Mouse (Mus musculus) mature B cell (primary cell): Measurements from ENCODE around the gene Otop2.

Experiments used
- in situ Hi-C: fragments of 300-500 bp; cut with MboI; formaldehyde crosslinking; loops from 2 replicates; pipeline ENCODE4 v1.14.3; 2019

Gene Otop2

DNA sequence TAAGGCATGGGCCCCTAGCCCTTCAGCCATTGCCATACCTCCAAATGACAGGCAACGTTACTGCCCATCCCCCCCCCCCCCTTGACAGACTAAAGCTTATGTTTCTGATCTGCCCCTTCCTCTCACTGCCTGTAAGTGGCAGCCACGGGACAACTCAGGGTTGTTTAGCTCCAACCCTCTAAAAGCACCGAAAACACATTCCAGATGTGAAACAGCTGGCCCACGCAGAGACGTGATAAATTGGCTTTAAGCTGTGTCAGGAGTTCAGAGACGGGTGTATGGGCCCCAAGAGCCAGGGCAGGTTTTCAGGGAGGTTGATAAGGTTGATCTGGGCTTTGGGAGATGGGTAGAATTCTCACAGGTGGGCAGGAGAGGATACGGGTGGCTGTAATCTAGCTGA lies 38.6 kb downstream of the Otop2 start:
- in situ Hi-C loops: no loop called here

DNA sequence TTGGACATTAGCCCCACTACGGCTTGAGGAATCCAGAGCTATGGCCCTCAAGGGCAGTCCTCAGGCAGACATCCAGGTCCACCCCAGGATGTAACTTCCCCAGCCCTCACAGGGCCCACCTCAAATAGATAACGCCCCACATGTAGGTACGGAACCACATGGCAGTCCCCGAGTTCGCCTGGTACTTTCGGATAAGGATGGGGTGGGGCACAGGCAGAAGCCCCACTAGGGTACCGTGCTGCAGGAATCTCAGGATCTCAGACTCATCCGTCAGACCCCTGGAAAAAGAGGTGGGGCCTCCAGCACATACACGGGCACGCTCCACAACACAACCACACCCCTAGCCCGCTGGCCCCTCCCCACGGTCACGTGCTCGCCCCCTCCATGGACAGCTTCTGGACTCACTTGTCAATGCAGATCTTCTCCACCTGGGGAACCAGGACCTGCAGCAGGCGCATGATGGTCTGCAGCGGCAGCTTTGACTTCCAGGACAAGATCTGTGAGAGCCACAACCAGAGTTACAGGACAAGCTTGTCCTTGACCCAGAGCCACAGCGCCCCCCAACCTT lies 41.8 kb downstream of the Otop2 start:
- in situ Hi-C loops: no loop called here

DNA sequence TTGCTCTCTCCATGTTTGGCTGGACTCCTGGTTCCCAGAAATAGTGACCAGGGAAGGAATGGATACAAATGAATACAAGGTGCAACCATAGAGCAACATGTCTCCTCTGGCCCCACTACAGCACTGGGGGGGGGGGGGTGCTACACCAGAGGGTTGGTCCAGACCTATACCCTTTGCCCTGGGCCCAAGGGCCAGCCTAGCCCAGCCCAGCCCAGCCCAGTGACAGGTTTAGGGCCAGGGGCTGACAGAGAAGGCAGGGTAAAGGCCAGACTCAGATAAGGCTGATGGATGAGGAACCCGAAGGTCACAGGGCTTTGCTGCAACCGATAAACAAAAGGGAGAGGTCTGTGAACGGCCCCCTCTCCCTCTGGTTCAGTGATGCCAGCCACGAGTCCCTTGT lies 43.0 kb downstream of the Otop2 start:
- in situ Hi-C loops: no loop called here

DNA sequence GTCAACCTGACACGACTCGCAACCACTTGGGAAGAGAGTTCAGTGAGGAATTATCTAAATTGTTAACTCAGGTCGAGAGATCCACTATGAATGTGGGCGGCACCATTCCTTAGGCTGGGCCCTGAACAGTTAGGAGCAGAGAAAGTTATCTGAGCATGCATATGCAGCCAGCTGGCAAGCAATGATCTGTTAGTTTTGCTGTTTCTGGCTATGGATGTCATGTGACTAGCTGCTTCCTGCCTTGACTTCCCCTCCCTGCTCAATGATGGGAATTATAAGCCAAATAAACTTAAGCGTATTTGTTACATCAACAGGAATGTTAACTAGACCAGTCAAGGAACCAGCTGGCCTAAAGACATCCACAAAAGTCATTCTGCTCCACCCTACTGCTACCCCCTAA lies 46.4 kb downstream of the Otop2 start:
- in situ Hi-C loops: no loop called here

DNA sequence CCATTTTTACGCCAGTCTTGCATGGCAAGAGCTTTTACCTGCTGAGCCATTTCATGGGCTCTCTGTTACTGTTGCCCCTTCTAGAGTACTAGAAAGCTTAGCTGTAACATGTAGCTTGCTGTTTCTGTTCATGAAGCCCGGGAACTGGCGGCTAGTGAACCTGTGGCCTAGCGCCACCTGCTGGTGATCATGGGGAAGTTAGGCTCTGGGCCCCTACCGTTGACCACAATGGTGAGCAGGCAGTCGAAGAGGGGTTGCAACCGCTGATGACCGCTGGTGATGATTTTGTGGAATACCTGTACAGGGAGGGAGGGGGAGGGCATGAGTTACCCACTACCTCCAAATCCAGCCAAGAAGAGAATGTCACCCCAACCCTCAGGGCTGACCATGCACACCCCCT lies 47.2 kb downstream of the Otop2 start:
- in situ Hi-C loops: no loop called here

DNA sequence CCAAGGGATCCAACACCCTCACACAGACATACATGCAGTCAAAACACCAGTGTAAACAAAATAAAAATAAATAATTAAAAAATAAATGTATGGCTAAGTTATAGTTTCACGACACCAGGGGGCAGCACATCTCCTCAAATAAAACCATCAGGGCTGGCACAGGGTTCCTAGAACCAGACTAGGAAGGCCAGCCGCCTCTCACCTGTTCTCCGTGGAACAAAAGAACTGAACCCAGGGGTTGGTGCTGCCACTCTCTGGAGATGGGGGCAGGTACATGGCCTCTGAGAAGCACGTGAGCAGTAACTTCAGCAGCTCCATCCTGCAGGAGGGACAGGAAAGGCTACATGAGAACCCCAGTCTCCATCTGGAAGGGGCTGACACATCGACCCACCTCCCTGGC lies 51.5 kb downstream of the Otop2 start:
- in situ Hi-C loops: no loop called here

DNA sequence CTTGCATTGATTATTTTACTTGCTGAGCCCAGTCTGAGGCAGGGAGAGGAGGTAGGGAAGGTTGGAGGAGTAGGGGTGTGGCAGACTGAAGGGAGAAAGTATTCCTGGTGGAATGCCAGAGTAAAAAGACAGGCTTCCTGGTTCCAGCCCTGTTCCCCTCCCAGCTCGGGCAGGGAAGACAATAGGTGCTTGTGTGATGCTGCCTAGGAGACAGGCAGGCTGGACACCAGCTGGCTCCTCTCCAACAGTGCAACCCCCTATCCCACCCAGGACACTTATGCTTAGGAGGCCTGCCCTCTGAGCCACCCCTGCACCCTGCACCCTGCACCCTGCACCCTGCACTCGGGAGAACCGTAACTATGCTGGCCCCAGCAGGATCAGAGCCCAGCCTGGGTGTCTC lies 52.3 kb downstream of the Otop2 start:
- in situ Hi-C loops: no loop called here

DNA sequence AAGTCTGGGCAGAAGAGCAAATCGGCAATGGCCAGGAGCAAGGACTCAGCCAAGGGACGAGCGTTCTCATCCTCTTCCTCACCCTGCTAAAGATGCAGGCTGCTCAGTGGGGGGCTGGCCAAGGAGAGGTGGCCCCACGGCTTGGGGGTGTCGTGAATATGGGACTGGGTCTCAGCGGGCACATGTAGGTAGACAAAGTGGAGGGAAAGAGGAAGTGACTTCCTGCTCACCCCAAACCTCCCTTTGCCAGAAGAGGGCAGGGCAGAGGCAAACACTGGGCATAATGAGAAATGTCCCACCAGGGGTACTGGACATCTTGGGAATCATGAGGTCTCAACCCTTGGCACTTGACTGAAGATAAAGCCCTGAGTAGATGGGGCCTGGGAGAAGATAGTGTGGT lies 52.8 kb downstream of the Otop2 start:
- in situ Hi-C loops: no loop called here

DNA sequence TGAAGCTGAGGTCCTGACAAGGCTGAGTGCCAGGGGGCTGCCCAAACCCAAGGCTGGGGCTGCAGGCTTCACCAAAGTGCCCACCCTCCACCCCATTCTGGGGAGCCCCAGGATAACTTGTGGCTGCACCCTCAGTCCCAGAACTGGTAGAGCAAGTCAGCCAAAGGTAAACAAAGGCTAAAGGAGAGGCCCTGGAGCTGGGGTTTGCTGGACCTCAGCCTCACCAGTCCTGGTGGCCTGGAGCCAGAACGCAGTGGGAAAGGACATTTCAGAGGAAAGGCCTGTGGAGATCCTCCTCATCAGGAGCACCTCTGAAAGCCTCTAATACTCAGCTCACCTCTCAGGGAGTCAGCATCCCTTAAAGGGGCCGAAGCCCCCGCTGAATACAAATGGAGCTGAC lies 57.2 kb downstream of the Otop2 start:
- in situ Hi-C loops: no loop called here

DNA sequence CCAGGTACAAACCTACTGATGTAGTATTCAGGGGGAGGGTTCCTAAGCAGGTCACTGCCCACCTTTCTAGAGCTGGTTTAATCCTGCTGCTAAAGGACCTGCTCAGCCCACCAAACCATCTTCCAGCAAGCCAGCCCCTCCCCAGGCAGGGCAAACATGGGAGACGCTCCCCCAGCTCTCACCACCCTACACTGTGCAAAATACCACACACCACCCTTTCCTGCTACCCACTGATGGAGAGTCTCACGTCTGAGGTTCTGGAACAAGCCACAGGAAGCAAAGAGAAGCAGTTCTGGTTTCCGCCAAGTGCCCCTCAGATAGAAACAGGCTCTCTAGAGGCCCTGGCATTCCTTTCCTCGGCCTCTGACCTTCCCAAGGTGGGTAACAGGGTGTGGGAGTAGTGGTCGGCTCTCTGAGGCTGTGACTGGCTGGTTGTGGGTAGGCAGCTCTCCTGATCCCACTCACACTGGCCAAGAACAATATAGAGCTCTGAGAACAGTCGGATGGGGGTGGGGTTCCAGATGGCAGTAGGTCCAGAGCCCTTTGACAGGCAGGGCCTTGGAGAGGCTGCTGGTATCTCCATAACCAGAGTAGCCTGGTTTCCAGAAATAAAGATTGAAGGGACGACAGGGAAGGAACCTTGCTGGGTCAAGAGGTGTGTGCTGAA lies 59.2 kb downstream of the Otop2 start:
- in situ Hi-C loops: no loop called here

DNA sequence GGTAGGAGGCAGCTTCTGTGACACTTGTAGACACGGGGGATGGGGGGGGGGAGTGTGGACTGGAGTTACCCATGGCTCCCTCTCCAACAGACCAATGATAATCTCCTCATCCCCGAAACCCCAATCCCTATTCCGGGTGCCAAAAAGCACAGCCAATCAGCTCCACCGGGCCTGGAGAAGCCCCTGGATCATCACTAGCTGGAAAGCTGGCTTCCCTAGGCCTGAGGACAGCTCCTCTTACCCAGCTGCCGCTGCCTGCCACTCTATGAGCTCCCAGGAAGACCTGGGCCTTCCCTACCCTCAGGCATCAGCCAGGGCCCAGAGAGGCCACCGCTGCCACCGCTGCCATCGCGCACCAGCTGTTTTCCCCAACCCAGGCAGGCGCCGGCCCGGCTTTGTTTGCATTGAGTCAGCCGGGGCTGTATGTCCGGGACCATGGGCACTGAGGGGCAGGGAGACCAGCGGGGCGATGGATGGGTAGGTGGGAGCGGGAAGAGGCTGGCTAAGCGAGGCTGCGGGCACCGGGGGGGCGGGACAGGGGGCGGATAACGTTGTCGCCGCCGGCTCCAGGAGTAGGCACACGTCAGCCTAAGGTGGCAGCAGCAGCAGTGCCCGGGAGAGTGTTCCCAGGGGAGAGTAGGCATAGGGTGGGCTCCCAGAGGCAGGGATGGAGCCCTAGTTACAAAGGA lies 59.9 kb downstream of the Otop2 start:
- in situ Hi-C loops: no loop called here

DNA sequence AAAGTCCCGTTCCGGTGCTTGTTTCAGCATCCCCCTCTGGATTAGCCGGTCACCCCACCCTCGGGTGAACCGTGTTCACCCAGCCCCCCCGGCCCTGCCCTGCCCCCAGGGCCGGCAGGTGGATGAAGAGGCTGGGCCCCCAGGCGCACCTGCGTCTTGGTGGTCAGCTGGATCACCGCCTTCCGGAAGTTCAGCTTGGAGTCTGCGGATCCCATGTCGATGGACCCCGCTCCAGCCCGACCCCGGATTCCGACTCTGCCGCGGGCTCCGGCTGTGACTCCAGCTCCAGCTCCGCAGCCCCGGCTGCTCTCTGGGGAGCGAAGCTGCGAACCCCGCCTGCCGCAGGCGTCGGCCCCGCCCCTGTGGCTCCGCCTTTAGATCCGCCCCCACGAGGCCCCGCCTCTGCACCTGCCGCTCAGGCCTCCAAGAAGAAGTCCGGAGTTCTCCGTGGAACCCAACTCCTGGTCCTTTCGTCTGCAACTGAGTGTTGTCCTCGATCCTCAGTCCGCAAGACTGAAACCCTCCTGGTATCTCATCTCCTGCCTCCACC lies 60.5 kb downstream of the Otop2 start, which contains the start of gene Hid1:
TSS of gene Hid1 (minus strand) at position 362 of the 550 bp plus-strand sequence.
- in situ Hi-C loops: no loop called here

DNA sequence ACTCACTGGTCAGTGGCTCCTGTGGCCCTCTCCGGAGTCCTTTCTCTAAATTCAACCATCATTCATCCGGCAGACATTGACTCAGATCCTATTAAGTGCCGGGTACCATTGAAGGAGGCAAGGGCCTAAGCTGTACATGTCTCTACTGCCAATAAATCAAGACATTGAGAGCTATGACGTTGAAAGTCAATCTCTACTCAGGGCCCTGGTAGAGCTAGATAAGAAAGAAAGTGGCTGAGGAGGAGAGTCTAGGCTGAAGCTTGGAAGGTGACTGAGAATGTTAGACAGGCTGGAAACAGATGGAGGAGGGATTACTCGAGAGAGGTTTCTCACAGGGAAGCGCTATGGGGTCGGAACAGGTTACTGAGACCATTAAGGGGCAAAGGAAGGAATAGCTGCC lies 63.4 kb downstream of the Otop2 start:
- in situ Hi-C loops: no loop called here

DNA sequence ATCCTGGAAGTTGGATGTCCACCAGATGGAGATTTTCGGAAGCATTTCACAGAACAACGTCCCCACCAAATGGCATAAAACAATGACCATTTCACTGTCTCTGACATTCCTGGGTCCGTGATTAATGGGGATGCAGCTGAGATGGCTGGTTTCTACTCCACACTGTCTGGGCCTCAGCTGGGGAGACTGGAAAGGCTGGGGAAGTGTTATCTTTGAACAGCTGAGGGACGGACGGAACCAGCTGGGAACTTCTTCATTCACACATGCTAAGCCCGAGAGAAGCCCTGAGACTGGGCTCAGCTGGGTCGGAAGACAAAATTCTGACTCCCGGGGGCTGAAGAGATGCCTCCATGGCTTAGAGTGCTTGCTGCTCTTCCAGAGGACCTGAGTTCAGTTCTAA lies 64.4 kb downstream of the Otop2 start:
- in situ Hi-C loops: no loop called here

DNA sequence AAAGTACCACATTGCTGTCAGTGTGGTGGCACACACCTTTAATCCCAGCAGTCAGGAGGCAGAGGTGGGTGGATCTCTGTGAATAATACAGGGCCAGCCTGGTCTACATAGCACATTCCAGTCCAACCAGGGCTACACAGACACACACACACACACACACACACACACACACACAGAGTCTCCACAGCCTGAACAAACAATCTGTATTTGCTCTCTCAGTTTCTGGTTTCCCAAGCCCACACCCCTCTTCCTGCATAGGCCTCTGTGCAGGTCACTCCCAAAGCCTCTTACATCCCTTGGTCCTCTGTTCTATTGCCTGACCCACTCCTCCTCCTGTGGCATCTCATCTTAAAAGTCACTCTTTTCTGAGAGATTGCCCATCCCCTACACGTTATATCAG lies 65.1 kb downstream of the Otop2 start:
- in situ Hi-C loops: no loop called here

DNA sequence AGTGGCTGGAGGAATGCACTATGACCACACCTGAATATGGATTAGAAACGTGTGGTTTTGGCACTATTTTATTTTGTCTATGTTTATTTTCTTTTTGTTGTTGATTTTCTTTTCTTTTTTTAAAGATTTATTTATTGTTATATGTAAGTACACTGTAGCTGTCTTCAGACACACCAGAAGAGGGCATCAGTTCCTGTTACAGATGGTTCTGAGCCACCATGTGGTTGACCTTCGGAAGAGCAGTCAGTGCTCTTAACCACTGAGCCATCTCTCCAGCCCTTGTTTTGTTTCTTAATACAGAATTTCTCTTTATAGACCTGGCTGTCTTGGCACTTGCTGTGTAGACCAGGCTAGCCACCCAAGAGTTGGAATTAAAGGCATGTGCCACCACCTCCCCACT lies 65.8 kb downstream of the Otop2 start:
- in situ Hi-C loops: no loop called here

DNA sequence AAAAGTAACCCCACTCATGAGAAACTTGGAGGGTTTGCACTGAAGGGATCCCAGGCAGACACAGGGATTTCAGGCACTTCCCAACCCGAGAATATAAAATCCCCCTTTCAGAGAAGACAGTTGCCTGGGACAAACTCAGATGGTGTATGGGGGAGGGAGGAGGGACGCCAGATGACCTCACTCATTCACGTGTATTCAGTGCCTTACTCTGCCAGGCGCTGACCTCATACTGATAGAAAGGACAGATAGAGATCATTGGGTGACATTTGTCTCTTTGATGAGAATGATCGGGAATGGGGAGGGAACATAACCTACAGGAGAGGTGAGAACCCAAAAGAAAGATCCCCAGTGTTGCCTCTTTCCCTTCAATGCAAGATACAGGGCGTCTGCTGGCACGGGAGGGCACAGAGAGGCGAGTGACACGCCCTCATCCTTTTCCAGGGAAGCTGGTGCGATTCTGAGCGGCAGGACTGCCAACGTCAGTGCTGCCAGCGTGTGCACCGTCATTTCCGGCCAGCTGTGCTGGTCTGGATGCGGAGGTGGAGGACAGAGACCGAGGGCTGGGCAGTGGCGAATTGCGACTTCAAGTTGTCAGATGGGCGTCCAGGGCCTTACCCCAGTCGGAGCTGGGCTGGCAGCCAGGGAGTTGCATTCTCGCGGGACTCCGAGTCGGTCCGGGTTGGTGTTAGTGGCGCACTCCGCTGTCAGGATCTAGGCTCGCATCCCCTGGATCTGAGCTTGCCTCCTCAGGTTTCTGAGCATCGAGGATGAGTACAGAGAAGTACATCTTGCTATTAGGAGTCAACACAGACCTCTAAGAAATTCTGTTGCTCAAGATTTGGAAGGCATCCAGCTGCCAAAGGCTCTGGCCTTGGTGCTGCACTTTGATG lies 67.1 kb downstream of the Otop2 start:
- in situ Hi-C loops: no loop called here

DNA sequence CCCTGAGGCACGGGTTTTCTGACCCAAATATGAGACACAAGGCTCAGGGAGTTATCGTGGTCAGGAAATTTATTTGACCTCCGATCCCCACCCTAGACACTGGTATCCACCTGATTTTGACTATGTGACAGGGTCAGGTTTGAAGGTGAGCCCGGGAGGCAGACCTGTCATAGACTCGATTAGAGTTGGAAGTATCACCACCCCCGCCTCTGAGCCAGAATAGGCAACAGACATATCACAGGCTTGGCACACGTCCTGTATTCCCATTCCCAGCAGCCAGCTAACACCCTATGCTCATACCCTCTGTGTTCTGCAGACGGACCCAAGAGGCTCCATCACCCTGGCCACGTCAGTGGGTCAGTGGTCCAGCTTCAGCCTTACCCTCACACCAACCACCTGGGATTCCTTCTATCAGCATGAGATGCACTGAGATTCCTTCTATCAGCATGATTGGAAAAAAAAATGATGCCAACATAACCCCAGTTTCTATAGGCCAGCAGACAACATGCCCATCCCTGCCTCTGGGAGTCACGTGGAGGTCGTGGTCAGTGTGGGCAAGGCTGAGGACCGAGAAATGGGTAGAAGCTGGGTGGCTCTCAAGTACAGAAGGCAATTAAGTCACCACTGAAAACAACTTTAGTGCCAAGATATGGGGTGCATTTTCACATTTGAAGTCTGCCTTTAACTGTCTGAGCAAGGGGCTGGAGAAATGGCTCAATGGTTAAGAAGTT lies 67.9 kb downstream of the Otop2 start:
- in situ Hi-C loops: no loop called here

DNA sequence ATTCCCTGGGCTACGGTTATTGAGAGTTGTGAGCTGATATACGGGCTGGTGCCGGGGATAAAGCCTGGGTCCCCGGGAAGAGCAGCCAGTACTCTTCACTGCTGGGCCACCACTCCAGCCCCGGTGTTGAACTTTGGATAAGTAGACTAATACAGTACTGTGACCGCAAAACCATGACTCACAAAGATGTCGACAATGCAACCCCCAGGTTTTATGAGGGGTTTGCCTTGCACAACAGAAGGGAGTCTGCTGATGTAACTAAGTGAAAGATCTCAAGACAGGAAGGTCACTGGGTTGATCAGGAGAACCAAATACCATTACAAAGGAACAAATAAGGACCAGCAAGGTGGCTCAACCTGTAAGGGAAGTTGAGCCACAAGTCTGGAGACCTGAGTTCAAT lies 69.8 kb downstream of the Otop2 start:
- in situ Hi-C loops: no loop called here

DNA sequence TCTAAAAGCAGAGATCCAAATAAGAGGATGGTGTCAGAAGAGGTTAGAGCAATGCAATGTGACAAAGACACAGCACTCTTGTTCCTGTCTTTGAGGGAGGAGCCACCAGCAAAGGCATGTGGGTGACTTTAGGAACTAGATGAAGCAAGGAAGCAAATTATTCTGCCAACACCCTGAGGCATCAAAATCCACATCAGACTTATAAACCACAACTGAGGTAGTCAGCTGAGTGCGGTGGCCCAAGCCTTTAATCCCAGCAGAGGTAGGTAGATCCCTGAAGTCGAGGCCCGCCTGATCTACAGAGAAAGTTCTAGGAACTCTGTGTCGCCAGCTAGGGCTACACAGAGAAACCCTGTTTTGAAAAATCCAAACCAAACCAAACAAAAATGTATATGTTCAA lies 70.3 kb downstream of the Otop2 start:
- in situ Hi-C loops: no loop called here

DNA sequence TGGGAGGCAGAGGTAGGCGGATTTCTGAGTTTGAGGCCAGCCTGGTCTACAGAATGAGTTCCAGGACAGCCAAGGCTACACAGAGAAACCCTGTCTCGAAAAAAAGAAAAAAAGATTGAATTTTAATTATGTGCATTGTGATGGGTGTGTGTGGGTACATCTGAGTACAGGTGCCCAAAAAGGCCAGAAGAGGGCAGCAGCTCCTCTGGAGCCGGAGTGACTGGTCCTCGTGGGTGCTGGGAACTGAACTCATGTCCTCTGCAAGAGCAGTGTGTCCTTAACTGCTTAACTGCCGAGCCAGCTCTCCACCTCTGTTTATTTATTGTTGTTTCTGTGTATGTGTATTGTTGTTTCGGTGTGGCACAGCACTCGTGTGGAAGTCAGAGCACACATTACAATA lies 70.9 kb downstream of the Otop2 start:
- in situ Hi-C loops: no loop called here

DNA sequence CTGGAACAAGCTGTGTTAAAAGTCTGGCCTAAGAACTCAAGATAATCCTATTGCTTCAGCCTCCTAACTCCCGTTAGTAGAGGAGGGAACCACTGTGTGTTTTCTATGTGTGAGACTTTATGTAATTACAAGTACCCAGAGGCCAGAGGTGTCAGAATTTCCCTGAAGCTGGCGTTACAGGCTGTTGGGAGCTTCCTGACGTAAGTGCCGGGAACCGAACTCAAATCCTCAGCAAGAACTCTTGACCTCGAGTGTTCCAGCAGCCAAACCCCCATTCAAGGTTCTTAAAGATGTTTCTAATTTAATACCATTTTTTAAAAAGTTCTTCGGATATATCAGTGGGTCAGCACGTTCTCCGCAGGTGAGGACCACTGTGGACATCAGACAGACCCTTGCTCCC lies 74.3 kb downstream of the Otop2 start:
- in situ Hi-C loops: no loop called here
